Mouse (Mus musculus): ENCODE data around the gene Arhgef17. TPM values are rescaled to one million over a fixed set of nuclear protein-coding genes. Genes with fewer than 3 reads are reported as not detected.

Gene Arhgef17
- total RNA-seq, 1 experiment from 2014 or later = 2.2 TPM

GRCm38 (mm10) chr7:100924200-100924599 lies 7.7 kb downstream of the Arhgef17 start:
- ATAC-seq (replicated peaks in 1 of 2; ENCODE audit: insufficient read depth in 1 of 2, low FRiP score in 2 of 2, low TSS enrichment in 1 of 2, low read depth in 1 of 2, poor library complexity in 2 of 2, severe bottlenecking in 2 of 2) = no peak

- no peak for ATAC-seq (replicated peaks in 1 of 2; ENCODE audit: insufficient read depth in 1 of 2, low FRiP score in 2 of 2, low TSS enrichment in 1 of 2, low read depth in 1 of 2, poor library complexity in 2 of 2, severe bottlenecking in 2 of 2)
These were observed 9.0 kb downstream of the Arhgef17 start for GRCm38 (mm10) chr7:100922907-100923306.

- no peak for ATAC-seq (replicated peaks in 1 of 2; ENCODE audit: insufficient read depth in 1 of 2, low FRiP score in 2 of 2, low TSS enrichment in 1 of 2, low read depth in 1 of 2, poor library complexity in 2 of 2, severe bottlenecking in 2 of 2)
These were observed 10.6 kb downstream of the Arhgef17 start for GRCm38 (mm10) chr7:100921289-100921688.

GRCm38 (mm10) chr7:100919809-100920107 lies 12.1 kb downstream of the Arhgef17 start:
- no peak for ATAC-seq (replicated peaks in 1 of 2; ENCODE audit: insufficient read depth in 1 of 2, low FRiP score in 2 of 2, low TSS enrichment in 1 of 2, low read depth in 1 of 2, poor library complexity in 2 of 2, severe bottlenecking in 2 of 2)

- ATAC-seq (replicated peaks in 1 of 2; ENCODE audit: insufficient read depth in 1 of 2, low FRiP score in 2 of 2, low TSS enrichment in 1 of 2, low read depth in 1 of 2, poor library complexity in 2 of 2, severe bottlenecking in 2 of 2) = peak; percentile 53 to 72
These were observed 12.7 kb downstream of the Arhgef17 start for GRCm38 (mm10) chr7:100919006-100919808.

- no peak for ATAC-seq (replicated peaks in 1 of 2; ENCODE audit: insufficient read depth in 1 of 2, low FRiP score in 2 of 2, low TSS enrichment in 1 of 2, low read depth in 1 of 2, poor library complexity in 2 of 2, severe bottlenecking in 2 of 2)
These were observed 13.7 kb downstream of the Arhgef17 start for GRCm38 (mm10) chr7:100918176-100918575.

GRCm38 (mm10) chr7:100917751-100918150 lies 14.2 kb downstream of the Arhgef17 start:
- no peak for ATAC-seq (replicated peaks in 1 of 2; ENCODE audit: insufficient read depth in 1 of 2, low FRiP score in 2 of 2, low TSS enrichment in 1 of 2, low read depth in 1 of 2, poor library complexity in 2 of 2, severe bottlenecking in 2 of 2)

- ATAC-seq (replicated peaks in 1 of 2; ENCODE audit: insufficient read depth in 1 of 2, low FRiP score in 2 of 2, low TSS enrichment in 1 of 2, low read depth in 1 of 2, poor library complexity in 2 of 2, severe bottlenecking in 2 of 2) = no peak
These were observed 15.4 kb downstream of the Arhgef17 start for GRCm38 (mm10) chr7:100916526-100916925.

GRCm38 (mm10) chr7:100915204-100915603 lies 16.7 kb downstream of the Arhgef17 start:
- ATAC-seq (replicated peaks in 1 of 2; ENCODE audit: insufficient read depth in 1 of 2, low FRiP score in 2 of 2, low TSS enrichment in 1 of 2, low read depth in 1 of 2, poor library complexity in 2 of 2, severe bottlenecking in 2 of 2) = no peak

- ATAC-seq (replicated peaks in 1 of 2; ENCODE audit: insufficient read depth in 1 of 2, low FRiP score in 2 of 2, low TSS enrichment in 1 of 2, low read depth in 1 of 2, poor library complexity in 2 of 2, severe bottlenecking in 2 of 2) = no peak
These were observed 20.1 kb downstream of the Arhgef17 start for GRCm38 (mm10) chr7:100911791-100912190.

GRCm38 (mm10) chr7:100911246-100911770 lies 20.6 kb downstream of the Arhgef17 start:
- ATAC-seq (replicated peaks in 1 of 2; ENCODE audit: insufficient read depth in 1 of 2, low FRiP score in 2 of 2, low TSS enrichment in 1 of 2, low read depth in 1 of 2, poor library complexity in 2 of 2, severe bottlenecking in 2 of 2) = no peak

- ATAC-seq (replicated peaks in 1 of 2; ENCODE audit: insufficient read depth in 1 of 2, low FRiP score in 2 of 2, low TSS enrichment in 1 of 2, low read depth in 1 of 2, poor library complexity in 2 of 2, severe bottlenecking in 2 of 2) = no peak
These were observed 23.3 kb downstream of the Arhgef17 start for GRCm38 (mm10) chr7:100908567-100908966.

GRCm38 (mm10) chr7:100908061-100908460 lies 23.8 kb downstream of the Arhgef17 start:
- no peak for ATAC-seq (replicated peaks in 1 of 2; ENCODE audit: insufficient read depth in 1 of 2, low FRiP score in 2 of 2, low TSS enrichment in 1 of 2, low read depth in 1 of 2, poor library complexity in 2 of 2, severe bottlenecking in 2 of 2)

GRCm38 (mm10) chr7:100907231-100907630 lies 24.7 kb downstream of the Arhgef17 start:
- peak; percentile 72 to 74; a peak in 3 of 4 replicates for ATAC-seq (replicated peaks in 1 of 2; ENCODE audit: insufficient read depth in 1 of 2, low FRiP score in 2 of 2, low TSS enrichment in 1 of 2, low read depth in 1 of 2, poor library complexity in 2 of 2, severe bottlenecking in 2 of 2)

- no peak for ATAC-seq (replicated peaks in 1 of 2; ENCODE audit: insufficient read depth in 1 of 2, low FRiP score in 2 of 2, low TSS enrichment in 1 of 2, low read depth in 1 of 2, poor library complexity in 2 of 2, severe bottlenecking in 2 of 2)
These were observed 25.7 kb downstream of the Arhgef17 start for GRCm38 (mm10) chr7:100906029-100906789.

GRCm38 (mm10) chr7:100905037-100905436 lies 26.9 kb downstream of the Arhgef17 start:
- no peak for ATAC-seq (replicated peaks in 1 of 2; ENCODE audit: insufficient read depth in 1 of 2, low FRiP score in 2 of 2, low TSS enrichment in 1 of 2, low read depth in 1 of 2, poor library complexity in 2 of 2, severe bottlenecking in 2 of 2)

- ATAC-seq (replicated peaks in 1 of 2; ENCODE audit: insufficient read depth in 1 of 2, low FRiP score in 2 of 2, low TSS enrichment in 1 of 2, low read depth in 1 of 2, poor library complexity in 2 of 2, severe bottlenecking in 2 of 2) = no peak
These were observed 27.3 kb downstream of the Arhgef17 start for GRCm38 (mm10) chr7:100904612-100905011.

GRCm38 (mm10) chr7:100902451-100903137 lies 29.3 kb downstream of the Arhgef17 start:
- peak; percentile 27 to 51; a peak in 1 of 4 replicates for ATAC-seq (replicated peaks in 1 of 2; ENCODE audit: insufficient read depth in 1 of 2, low FRiP score in 2 of 2, low TSS enrichment in 1 of 2, low read depth in 1 of 2, poor library complexity in 2 of 2, severe bottlenecking in 2 of 2)
